Mouse (Mus musculus) myocyte (in vitro differentiated cells): Measurements from ENCODE around the gene Ces1d. TPM values are rescaled to one million over a fixed set of nuclear protein-coding genes. Genes with fewer than 3 reads are reported as not detected.

Source experiments
- H3K27me3 ChIP-seq: one replicate; pipeline ENCODE4 v1.6.1; 2011; ENCODE audit not compliant: control insufficient read depth, insufficient read depth, insufficient read length
- H3K36me3 ChIP-seq: one replicate; pipeline ENCODE4 v1.6.1; 2011; ENCODE audit not compliant: control insufficient read depth, insufficient read depth
- H3K4me2 ChIP-seq: one replicate; pipeline ENCODE4 v1.6.1; 2011; ENCODE audit warnings: low read depth, control low read depth
- H3K4me3 ChIP-seq: one replicate; pipeline ENCODE4 v1.5.1; 2011; ENCODE audit warnings: mild to moderate bottlenecking, control low read depth, moderate library complexity
- H3K79me2 ChIP-seq: one replicate; pipeline ENCODE4 v1.6.1; 2011; ENCODE audit not compliant: control insufficient read depth, insufficient read depth
- H3ac ChIP-seq: one replicate; pipeline ENCODE4 v1.6.1; 2011; ENCODE audit not compliant: control insufficient read depth, insufficient read length
- CEBPB ChIP-seq: IDR thresholded peaks from 2 replicates; pipeline ENCODE4 v1.6.1; 2011; ENCODE audit warnings: mild to moderate bottlenecking, moderate library complexity; ENCODE audit not compliant: poor library complexity, insufficient read depth, severe bottlenecking
- E2F4 ChIP-seq: IDR thresholded peaks from one replicate; pipeline ENCODE4 v1.6.1; 2011; ENCODE audit warnings: mild to moderate bottlenecking, control low read depth, moderate library complexity; ENCODE audit not compliant: insufficient read depth
- MAX ChIP-seq: IDR thresholded peaks from one replicate; pipeline ENCODE4 v1.6.1; 2011; ENCODE audit warnings: low read depth, mild to moderate bottlenecking, control low read depth
- MYOD1 ChIP-seq, 3 experiments: IDR thresholded peaks; one replicate each; pipeline ENCODE4 v1.6.1; 2011; ENCODE audit warnings: control low read depth in 2 of 3, low read depth in 2 of 3, mild to moderate bottlenecking in 2 of 3, moderate library complexity in 1 of 3; ENCODE audit not compliant: insufficient read length in 2 of 3, control insufficient read depth in 1 of 3
- MYOG ChIP-seq, 3 experiments: IDR thresholded peaks; one replicate each; pipeline ENCODE4 v1.6.1; 2011; ENCODE audit warnings: control low read depth in 2 of 3, low read depth in 2 of 3, mild to moderate bottlenecking in 2 of 3; ENCODE audit not compliant: insufficient read length in 2 of 3, control insufficient read depth in 1 of 3, insufficient read depth in 1 of 3
- POLR2A ChIP-seq: IDR thresholded peaks from one replicate; pipeline ENCODE4 v1.6.1; 2011; ENCODE audit warnings: low read depth, mild to moderate bottlenecking, control low read depth, moderate library complexity; ENCODE audit not compliant: insufficient read length
- POLR2AphosphoS2 ChIP-seq: IDR thresholded peaks from one replicate; pipeline ENCODE4 v1.6.1; 2011; ENCODE audit warnings: low read depth, control low read depth; ENCODE audit not compliant: insufficient read length
- REST ChIP-seq: IDR thresholded peaks from one replicate; pipeline ENCODE4 v1.6.1; 2011; ENCODE audit warnings: mild to moderate bottlenecking, control low read depth, moderate library complexity; ENCODE audit not compliant: insufficient read depth, insufficient read length
- SRF ChIP-seq: IDR thresholded peaks from one replicate; pipeline ENCODE4 v1.6.1; 2011; ENCODE audit warnings: low read depth; ENCODE audit not compliant: control insufficient read depth, insufficient read length
- TCF12 ChIP-seq: IDR thresholded peaks from one replicate; pipeline ENCODE4 v1.6.1; 2011; ENCODE audit warnings: mild to moderate bottlenecking, control low read depth; ENCODE audit not compliant: poor library complexity, insufficient read depth, severe bottlenecking
- TCF3 ChIP-seq: IDR thresholded peaks from one replicate; pipeline ENCODE4 v1.6.1; 2011; ENCODE audit warnings: low read depth, control low read depth; ENCODE audit not compliant: insufficient read length
- USF1 ChIP-seq: IDR thresholded peaks from one replicate; pipeline ENCODE4 v1.6.1; 2011; ENCODE audit warnings: low read depth, mild to moderate bottlenecking, control low read depth, moderate library complexity
- polyA plus RNA-seq: library from polyadenylated mRNA; unstranded; fragments of >200 nt; fragmentation: generic; extraction: Trizol; gene quantifications from one replicate; pipeline ENCODE4 v1.2.1, GENCODE M21; 2012; ENCODE audit warnings: missing spikeins

Ces1d gene
- not detected for polyA plus RNA-seq

DNA sequence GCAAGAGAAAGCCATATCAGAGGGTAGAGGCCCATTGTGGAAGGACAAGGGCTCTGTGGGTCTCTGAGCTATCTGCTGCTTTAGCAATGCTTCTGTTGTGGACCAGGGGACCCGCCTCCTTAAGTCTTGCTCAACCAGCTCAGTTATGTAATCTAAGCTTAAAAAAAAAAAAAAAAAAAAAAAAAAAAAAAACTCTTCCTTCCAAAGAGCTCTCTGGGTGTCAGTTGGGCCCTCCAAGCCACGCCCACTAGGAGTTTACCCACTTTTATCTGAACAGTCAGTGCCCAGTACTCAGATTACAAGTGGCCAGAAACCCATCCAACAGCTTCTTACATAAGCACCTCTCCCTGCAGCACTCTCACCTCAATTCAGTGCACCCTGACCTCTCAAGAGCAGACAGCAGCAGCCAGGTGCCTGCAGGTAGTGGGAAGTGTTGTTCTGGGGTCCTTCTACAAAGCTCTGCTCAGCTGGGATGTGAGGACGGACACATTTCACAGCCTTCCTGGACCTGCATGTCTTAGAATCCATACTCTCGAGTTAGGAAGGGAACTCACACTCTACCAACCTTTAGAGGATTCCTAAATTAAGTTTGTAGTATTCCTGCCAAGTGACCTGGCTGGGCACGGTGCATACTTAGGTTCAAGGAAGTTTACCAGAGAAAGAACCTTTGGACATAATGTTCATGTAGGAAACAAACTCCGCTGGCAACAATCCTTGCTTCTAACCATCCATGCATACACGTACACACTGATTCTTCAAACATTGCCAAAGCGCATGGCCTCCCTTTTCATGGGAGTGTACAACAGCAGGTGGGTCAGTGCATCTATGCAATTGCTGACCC is at the start of gene Ces1d:
Ces1d (minus strand) TSS at position 154 of the 841 bp plus-strand sequence.
- Histone ChIP-seq H3K4me2 (no peak within 1 kb of the TSS), H3K79me2 (no peaks in the 10 kb centered on the region), H3K27me3 (no peaks in the 10 kb centered on the region), H3K4me3 (no peak within 1 kb of the TSS), H3ac (no peak within 1 kb of the TSS), H3K36me3 (no peaks in the 10 kb centered on the region)
- no peak for TF ChIP-seq POLR2A
- TF ChIP-seq MYOD1 (IDR thresholded peaks at IDR 0.05; ENCODE audit: control insufficient read depth in 1 of 3, insufficient read length in 2 of 3, low read depth in 2 of 3): no peak
- TF ChIP-seq POLR2AphosphoS2: no peak

DNA sequence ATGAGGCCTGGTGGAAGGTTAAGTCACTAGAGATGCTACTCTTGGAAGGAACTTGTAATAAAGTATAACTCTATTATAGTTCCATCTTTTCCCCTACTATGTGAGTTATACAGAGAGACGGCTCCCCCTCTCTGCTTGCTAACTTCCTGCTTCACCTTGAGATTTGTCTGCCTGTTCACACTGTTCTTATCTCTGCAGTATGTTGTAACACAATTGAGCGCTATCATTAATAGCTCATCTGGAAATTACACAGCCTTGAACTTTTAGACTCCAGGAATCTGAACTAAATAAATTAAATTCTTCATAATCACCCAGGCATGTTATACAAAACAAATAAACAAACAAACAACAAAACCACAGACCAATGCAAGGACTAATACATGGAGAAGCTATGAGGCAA is 48.4 kb upstream of the Ces1d start:
- no peak overlapping the region for H3K4me2 ChIP-seq
- no peaks in the 10 kb centered on the region for H3K36me3 ChIP-seq
- H3K79me2 ChIP-seq: no peaks in the 10 kb centered on the region
- no peak overlapping the region for H3K4me3 ChIP-seq
- no peak overlapping the region for H3ac ChIP-seq
- H3K27me3 ChIP-seq: no peaks in the 10 kb centered on the region
- TF ChIP-seq SRF (no peak), E2F4 (no peak), MAX (no peak), REST (no peak), POLR2A (no peak), USF1 (no peak), MYOG (IDR thresholded peaks at IDR 0.05; ENCODE audit: control insufficient read depth in 1 of 3, insufficient read depth in 1 of 3, insufficient read length in 2 of 3, low read depth in 2 of 3) (no peak), CEBPB (no peak), TCF3 (no peak)

DNA sequence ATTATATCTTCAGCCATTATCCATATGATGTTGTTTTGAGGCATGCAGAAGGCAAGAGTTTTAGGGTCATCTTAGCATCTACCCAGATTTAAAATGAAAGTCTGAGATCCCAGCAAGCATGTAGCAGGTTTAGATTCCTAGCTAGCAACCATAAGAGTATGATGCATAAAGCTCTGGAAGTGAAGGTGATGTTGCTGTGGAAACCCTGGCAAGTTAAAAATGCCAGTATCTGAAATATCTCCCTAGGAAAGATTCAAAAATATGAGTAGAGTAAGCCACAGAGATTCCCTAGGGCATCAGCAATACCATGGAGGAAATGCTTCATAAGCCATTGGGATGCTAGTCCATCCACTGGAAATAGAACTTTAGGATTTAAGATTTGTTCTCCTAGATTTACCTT is 42.2 kb upstream of the Ces1d start:
- no peak overlapping the region for H3K4me2 ChIP-seq
- H3K79me2 ChIP-seq: no peaks in the 10 kb centered on the region
- H3K36me3 ChIP-seq: no peaks in the 10 kb centered on the region
- TF ChIP-seq MAX (no peak), MYOD1 (IDR thresholded peaks at IDR 0.05; ENCODE audit: control insufficient read depth in 1 of 3, insufficient read length in 2 of 3, low read depth in 2 of 3) (no peak), REST (no peak), TCF3 (no peak), USF1 (no peak), POLR2AphosphoS2 (no peak), E2F4 (no peak), SRF (no peak), CEBPB (no peak), MYOG (IDR thresholded peaks at IDR 0.05; ENCODE audit: control insufficient read depth in 1 of 3, insufficient read depth in 1 of 3, insufficient read length in 2 of 3, low read depth in 2 of 3) (no peak)
- no peak overlapping the region for H3K4me3 ChIP-seq
- H3K27me3 ChIP-seq: no peaks in the 10 kb centered on the region
- H3ac ChIP-seq: no peak overlapping the region

DNA sequence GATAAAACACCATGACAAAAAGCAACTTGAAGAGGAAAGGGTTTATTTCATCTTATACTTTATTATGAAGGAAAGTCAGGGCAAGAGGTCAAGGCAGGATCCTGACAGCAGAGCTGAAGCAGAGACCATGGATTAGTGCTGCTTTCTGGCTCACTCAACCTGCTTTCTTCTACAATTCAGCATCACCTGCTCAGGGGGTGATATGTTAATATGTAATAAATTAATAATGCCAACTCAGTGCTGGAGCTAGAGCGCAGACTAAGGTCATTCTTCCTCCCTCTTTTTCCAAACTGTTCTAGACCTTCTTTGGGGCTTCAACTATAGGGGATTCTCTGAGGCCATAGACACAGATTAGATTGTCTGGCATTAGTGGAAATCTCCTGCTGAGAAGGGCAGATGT is 38.0 kb upstream of the Ces1d start:
- no peak for TF ChIP-seq CEBPB
- no peak for TF ChIP-seq REST
- no peak for TF ChIP-seq MYOD1 (IDR thresholded peaks at IDR 0.05; ENCODE audit: control insufficient read depth in 1 of 3, insufficient read length in 2 of 3, low read depth in 2 of 3)
- TF ChIP-seq TCF3: no peak
- Histone ChIP-seq H3K36me3 (no peaks in the 10 kb centered on the region), H3K4me3 (no peak overlapping the region), H3ac (no peak overlapping the region), H3K4me2 (no peak overlapping the region), H3K79me2 (no peaks in the 10 kb centered on the region), H3K27me3 (no peaks in the 10 kb centered on the region)

DNA sequence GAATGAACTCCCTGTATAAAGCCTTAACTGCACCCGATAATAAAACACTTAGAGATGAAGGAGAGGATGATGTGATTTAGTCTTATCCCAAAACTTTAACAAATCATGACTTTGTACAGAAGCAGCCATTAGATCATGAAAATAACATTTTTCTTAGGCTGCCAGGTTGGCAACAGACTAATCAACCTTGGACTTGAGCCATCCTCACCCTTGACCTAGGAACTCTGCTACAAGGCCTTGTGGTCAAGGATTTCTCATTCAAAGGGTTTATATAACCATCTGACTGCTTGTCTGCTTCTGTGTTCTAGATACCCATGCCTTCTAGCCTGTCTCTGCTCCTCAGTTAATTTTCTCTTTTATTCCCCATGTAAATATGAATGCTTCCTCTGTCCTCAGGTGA is 37.1 kb upstream of the Ces1d start:
- TF ChIP-seq POLR2A: no peak
- TF ChIP-seq POLR2AphosphoS2: no peak
- TF ChIP-seq TCF12: no peak
- no peak for TF ChIP-seq MYOG (IDR thresholded peaks at IDR 0.05; ENCODE audit: control insufficient read depth in 1 of 3, insufficient read depth in 1 of 3, insufficient read length in 2 of 3, low read depth in 2 of 3)
- no peak for TF ChIP-seq USF1

More for the DNA sequence above, 37.1 kb upstream of the Ces1d start:
- H3K27me3 ChIP-seq: no peaks in the 10 kb centered on the region
- H3K36me3 ChIP-seq: no peaks in the 10 kb centered on the region
- H3K4me2 ChIP-seq: no peak overlapping the region
- H3K79me2 ChIP-seq: no peaks in the 10 kb centered on the region
- no peak overlapping the region for H3ac ChIP-seq
- no peak overlapping the region for H3K4me3 ChIP-seq
